Mouse (Mus musculus): ENCODE measurements around the gene Gm5460. TPM values are rescaled to one million over a fixed set of nuclear protein-coding genes. Genes with fewer than 3 reads are reported as not detected.

The Gm5460 gene
- polyA plus RNA-seq, 1 experiment from 2014 or later: not detected

- H3K9me3 ChIP-seq (replicated peaks): no peaks in the 10 kb centered on the region
- H3K36me3 ChIP-seq (replicated peaks): no peaks in the 10 kb centered on the region
- H3K4me3 ChIP-seq (replicated peaks): no peak overlapping the region
- H3K9ac ChIP-seq: no peak overlapping the region
- H3K4me1 ChIP-seq (replicated peaks): no peaks in the 10 kb centered on the region
- WGBS (ENCODE audit: insufficient replicate concordance): 58% methylated on average over 5 of the region's 5 CpGs
- no peak overlapping the region for H3K27ac ChIP-seq (replicated peaks)
- H3K4me2 ChIP-seq: no peak overlapping the region
- no peak for ATAC-seq (ENCODE audit: insufficient read depth)
- H3K27me3 ChIP-seq: no peaks in the 10 kb centered on the region
Measured at GRCm38 (mm10) chr14:34002358-34002757, 14.2 kb upstream of the Gm5460 start.

- Histone ChIP-seq H3K4me3 (replicated peaks) (no peak within 1 kb of the TSS), H3K4me2 (no peak within 1 kb of the TSS), H3K27me3 (no peaks in the 10 kb centered on the region), H3K9ac (no peak within 1 kb of the TSS), H3K36me3 (replicated peaks) (no peaks in the 10 kb centered on the region), H3K27ac (replicated peaks) (no peak within 1 kb of the TSS), H3K9me3 (replicated peaks) (no peaks in the 10 kb centered on the region), H3K4me1 (replicated peaks) (no peaks in the 10 kb centered on the region)
- ATAC-seq (ENCODE audit: insufficient read depth): no peak
- WGBS (ENCODE audit: insufficient replicate concordance): 49% methylated on average over 3 of the region's 3 CpGs
Measured at GRCm38 (mm10) chr14:34015063-34015462, 1.5 kb upstream of the Gm5460 start, which contains the start of gene Gm30083. Gene Gm30083, minus strand, starts transcription at chr14:34015182.

GRCm38 (mm10) chr14:34016938-34017337, 380 bp downstream of the Gm5460 start:
- H3K9ac ChIP-seq: no peak overlapping the region
- ATAC-seq (ENCODE audit: insufficient read depth): no peak
- H3K27me3 ChIP-seq: no peaks in the 10 kb centered on the region
- H3K36me3 ChIP-seq (replicated peaks): no peaks in the 10 kb centered on the region
- 57% methylated on average over 2 of the region's 2 CpGs for WGBS (ENCODE audit: insufficient replicate concordance)
- H3K27ac ChIP-seq (replicated peaks): no peak overlapping the region
- no peak overlapping the region for H3K4me3 ChIP-seq (replicated peaks)
- no peaks in the 10 kb centered on the region for H3K4me1 ChIP-seq (replicated peaks)
- no peaks in the 10 kb centered on the region for H3K9me3 ChIP-seq (replicated peaks)
- H3K4me2 ChIP-seq: no peak overlapping the region

GRCm38 (mm10) chr14:34026710-34027109, 10.2 kb downstream of the Gm5460 start:
- no peak overlapping the region for H3K9ac ChIP-seq
- WGBS (ENCODE audit: insufficient replicate concordance): 34% methylated on average over 2 of the region's 2 CpGs
- H3K4me2 ChIP-seq: no peak overlapping the region
- no peak overlapping the region for H3K27ac ChIP-seq (replicated peaks)
- H3K27me3 ChIP-seq: no peaks in the 10 kb centered on the region
- no peak overlapping the region for H3K4me3 ChIP-seq (replicated peaks)
- no peaks in the 10 kb centered on the region for H3K4me1 ChIP-seq (replicated peaks)
- no peaks in the 10 kb centered on the region for H3K9me3 ChIP-seq (replicated peaks)
- no peak for ATAC-seq (ENCODE audit: insufficient read depth)
- H3K36me3 ChIP-seq (replicated peaks): no peaks in the 10 kb centered on the region

- no peak for ATAC-seq (ENCODE audit: insufficient read depth)
- H3K4me2 ChIP-seq: no peak overlapping the region
- no peaks in the 10 kb centered on the region for H3K9me3 ChIP-seq (replicated peaks)
- no peak overlapping the region for H3K27ac ChIP-seq (replicated peaks)
- no peaks in the 10 kb centered on the region for H3K27me3 ChIP-seq
- no peaks in the 10 kb centered on the region for H3K36me3 ChIP-seq (replicated peaks)
- WGBS (ENCODE audit: insufficient replicate concordance): 65% methylated on average over 8 of the region's 8 CpGs
- H3K9ac ChIP-seq: no peak overlapping the region
- no peak overlapping the region for H3K4me3 ChIP-seq (replicated peaks)
- H3K4me1 ChIP-seq (replicated peaks): no peaks in the 10 kb centered on the region
Measured at GRCm38 (mm10) chr14:34033841-34034610, 17.5 kb downstream of the Gm5460 start.

GRCm38 (mm10) chr14:34041241-34041640, 24.7 kb downstream of the Gm5460 start:
- no peak overlapping the region for H3K9ac ChIP-seq
- H3K9me3 ChIP-seq (replicated peaks): no peaks in the 10 kb centered on the region
- no peaks in the 10 kb centered on the region for H3K27me3 ChIP-seq
- no peak for ATAC-seq (ENCODE audit: insufficient read depth)
- H3K4me1 ChIP-seq (replicated peaks): no peaks in the 10 kb centered on the region
- H3K4me2 ChIP-seq: no peak overlapping the region
- no peaks in the 10 kb centered on the region for H3K36me3 ChIP-seq (replicated peaks)
- H3K27ac ChIP-seq (replicated peaks): no peak overlapping the region
- 62% methylated on average over 4 of the region's 4 CpGs for WGBS (ENCODE audit: insufficient replicate concordance)
- no peak overlapping the region for H3K4me3 ChIP-seq (replicated peaks)

- no peak overlapping the region for H3K9ac ChIP-seq
- H3K27me3 ChIP-seq: no peaks in the 10 kb centered on the region
- ATAC-seq (ENCODE audit: insufficient read depth): no peak
- H3K4me1 ChIP-seq (replicated peaks): no peaks in the 10 kb centered on the region
- H3K4me2 ChIP-seq: no peak overlapping the region
- H3K4me3 ChIP-seq (replicated peaks): no peak overlapping the region
- no peak overlapping the region for H3K27ac ChIP-seq (replicated peaks)
- no peaks in the 10 kb centered on the region for H3K9me3 ChIP-seq (replicated peaks)
- WGBS (ENCODE audit: insufficient replicate concordance): 50% methylated on average over 3 of the region's 3 CpGs
- no peaks in the 10 kb centered on the region for H3K36me3 ChIP-seq (replicated peaks)
Measured at GRCm38 (mm10) chr14:34043341-34043740, 26.8 kb downstream of the Gm5460 start.

GRCm38 (mm10) chr14:34050101-34050779, 33.7 kb downstream of the Gm5460 start:
- ATAC-seq (ENCODE audit: insufficient read depth): no peak
- Histone ChIP-seq H3K36me3 (replicated peaks) (no peaks in the 10 kb centered on the region), H3K9ac (no peak overlapping the region), H3K4me3 (replicated peaks) (no peak overlapping the region), H3K27ac (replicated peaks) (no peak overlapping the region), H3K4me1 (replicated peaks) (no peaks in the 10 kb centered on the region), H3K9me3 (replicated peaks) (no peaks in the 10 kb centered on the region), H3K4me2 (no peak overlapping the region), H3K27me3 (no peaks in the 10 kb centered on the region)
- 46% methylated on average over 5 of the region's 5 CpGs for WGBS (ENCODE audit: insufficient replicate concordance)

GRCm38 (mm10) chr14:34052516-34052915, 36.0 kb downstream of the Gm5460 start, which contains the start of gene Antxrl:
Gene Antxrl, plus strand, starts transcription at chr14:34052707.
- no peak within 1 kb of the TSS for H3K9ac ChIP-seq
- no peaks in the 10 kb centered on the region for H3K36me3 ChIP-seq (replicated peaks)
- H3K4me1 ChIP-seq (replicated peaks): no peaks in the 10 kb centered on the region
- no peaks in the 10 kb centered on the region for H3K9me3 ChIP-seq (replicated peaks)
- no peak within 1 kb of the TSS for H3K4me3 ChIP-seq (replicated peaks)
- no peak within 1 kb of the TSS for H3K4me2 ChIP-seq
- no peaks in the 10 kb centered on the region for H3K27me3 ChIP-seq
- ATAC-seq (ENCODE audit: insufficient read depth): no peak
- no peak within 1 kb of the TSS for H3K27ac ChIP-seq (replicated peaks)
- WGBS (ENCODE audit: insufficient replicate concordance): 69% methylated on average over 6 of the region's 6 CpGs

- ATAC-seq (ENCODE audit: insufficient read depth): no peak
- no peak overlapping the region for H3K4me2 ChIP-seq
- H3K4me1 ChIP-seq (replicated peaks): no peaks in the 10 kb centered on the region
- H3K4me3 ChIP-seq (replicated peaks): no peak overlapping the region
- H3K9ac ChIP-seq: no peak overlapping the region
- H3K36me3 ChIP-seq (replicated peaks): no peaks in the 10 kb centered on the region
- no peaks in the 10 kb centered on the region for H3K9me3 ChIP-seq (replicated peaks)
- 52% methylated on average over 6 of the region's 6 CpGs for WGBS (ENCODE audit: insufficient replicate concordance)
- H3K27ac ChIP-seq (replicated peaks): no peak overlapping the region
- H3K27me3 ChIP-seq: no peaks in the 10 kb centered on the region
Measured at GRCm38 (mm10) chr14:34071665-34072064, 55.1 kb downstream of the Gm5460 start.

- Histone ChIP-seq H3K36me3 (replicated peaks) (no peaks in the 10 kb centered on the region), H3K4me3 (replicated peaks) (no peak overlapping the region), H3K27me3 (no peaks in the 10 kb centered on the region), H3K4me2 (no peak overlapping the region), H3K4me1 (replicated peaks) (no peaks in the 10 kb centered on the region), H3K9ac (no peak overlapping the region), H3K9me3 (replicated peaks) (no peaks in the 10 kb centered on the region), H3K27ac (replicated peaks) (no peak overlapping the region)
- no peak for ATAC-seq (ENCODE audit: insufficient read depth)
- 51% methylated on average over 4 of the region's 4 CpGs for WGBS (ENCODE audit: insufficient replicate concordance)
Measured at GRCm38 (mm10) chr14:34075346-34075745, 58.8 kb downstream of the Gm5460 start.
